Mouse (Mus musculus) spleen, adult 2 months (tissue): ENCODE measurements around the gene Mrps12.

Source experiments
- CTCF ChIP-seq: fragments of 200-500 bp; IDR thresholded peaks from 2 replicates; pipeline ENCODE4 v1.5.1; 2011; ENCODE audit warnings: mild to moderate bottlenecking, inconsistent platforms; ENCODE audit not compliant: insufficient read depth, insufficient read length, insufficient replicate concordance; ENCODE audit errors: extremely low read depth
- POLR2A ChIP-seq: fragments of 200-500 bp; IDR thresholded peaks from 2 replicates; pipeline ENCODE4 v1.6.1; 2011; ENCODE audit warnings: low read depth, low read length, inconsistent platforms

- TF ChIP-seq CTCF (peak; percentile 85), POLR2A (peak; percentile 81)
Observed at GRCm38 (mm10) chr7:28741709-28742438, at the start of gene Mrps12, which contains the start of gene Sars2.
